Mouse (Mus musculus) midbrain, postnatal 0 days (tissue): ENCODE results near the gene Serpina1e. TPM values are rescaled to one million over a fixed set of nuclear protein-coding genes. Genes with fewer than 3 reads are reported as not detected.
A peak's percentile ranks its signal among the peaks of the same experiment; 100 is the strongest.

Source experiments
- ATAC-seq: fragments of 200-750 bp; cut with Nextera tagmentation; 2 replicates; pipeline ENCODE4 v1.8.0; 2017; ENCODE audit warnings: moderate number of reproducible peaks, mild to moderate bottlenecking, moderate TSS enrichment, moderate library complexity; ENCODE audit not compliant: low FRiP score
- DNase-seq: peaks from one replicate; pipeline ENCODE4 v3.0.0-alpha.2; 2015; ENCODE audit warnings: low spot score
- H3K27ac ChIP-seq: fragments of 300-500 bp; sonication (generic); 2 replicates; pipeline ENCODE4 v1.5.1; 2014; ENCODE audit warnings: low read depth, mild to moderate bottlenecking, low read length, mixed read lengths
- H3K27me3 ChIP-seq: fragments of 300-500 bp; sonication (generic); 2 replicates; pipeline ENCODE4 v1.6.1; 2014; ENCODE audit warnings: low read length, control low read depth, mixed read lengths; ENCODE audit not compliant: insufficient read depth
- H3K36me3 ChIP-seq: fragments of 300-500 bp; sonication (generic); 2 replicates; pipeline ENCODE4 v1.6.1; 2014; ENCODE audit warnings: low read length, control low read depth, mixed read lengths; ENCODE audit not compliant: insufficient read depth
- H3K4me1 ChIP-seq: fragments of 300-500 bp; sonication (generic); 2 replicates; pipeline ENCODE4 v1.6.1; 2014; ENCODE audit warnings: mild to moderate bottlenecking, control low read depth, antibody characterized with exemption, low read length, mixed read lengths; ENCODE audit not compliant: insufficient read depth
- H3K4me2 ChIP-seq: fragments of 300-500 bp; sonication (generic); 2 replicates; pipeline ENCODE4 v1.6.1; 2014; ENCODE audit warnings: low read depth, mild to moderate bottlenecking, low read length, mixed read lengths; ENCODE audit not compliant: poor library complexity, severe bottlenecking
- H3K4me3 ChIP-seq: fragments of 300-500 bp; sonication (generic); 2 replicates; pipeline ENCODE4 v1.5.1; 2014; ENCODE audit warnings: low read depth, mild to moderate bottlenecking, low read length, moderate library complexity
- H3K9ac ChIP-seq: fragments of 300-500 bp; sonication (generic); replicated peaks from 2 replicates; pipeline ENCODE4 v1.6.1; 2014; ENCODE audit warnings: mild to moderate bottlenecking, low read length, moderate library complexity, mixed read lengths; ENCODE audit not compliant: poor library complexity, severe bottlenecking
- H3K9me3 ChIP-seq: fragments of 300-500 bp; sonication (generic); 2 replicates; pipeline ENCODE4 v1.6.1; 2016; ENCODE audit warnings: low read length, control low read depth
- CTCF ChIP-seq: IDR thresholded peaks from 2 replicates; pipeline ENCODE4 v1.5.1; 2016; ENCODE audit warnings: antibody characterized with exemption, mild to moderate bottlenecking
- WGBS: fragments of 180-500 bp; shearing (Covaris S2); extraction: QIAGEN DNeasy Blood & Tissue Kit; methylation state at CpG from one replicate; pipeline ENCODE4 v1.1.7; 2014; 5-methylcytosine and 5-hydroxymethylcytosine counted together
- polyA plus RNA-seq: library from polyadenylated mRNA; unstranded; fragments of >200 nt; fragmentation: Nextera tagmentation; extraction: Ambion mirVana; gene quantifications from 2 replicates; pipeline ENCODE4 v1.2.1, GENCODE M21; 2015
- total RNA-seq: library from RNA; depleted of rRNA; stranded (reverse); fragments of >200 nt; gene quantifications from 2 replicates; pipeline ENCODE4 v1.2.3, GENCODE M21; 2014

Gene Serpina1e
- total and polyA plus RNA-seq, 2 experiments from 2014 or later: not detected

- no peak for DNase-seq
- no peak for TF ChIP-seq CTCF
- Histone ChIP-seq H3K9me3 (no peaks in the 10 kb centered on the region), H3K27me3 (no peaks in the 10 kb centered on the region), H3K4me3 (no peak overlapping the region), H3K4me2 (no peak overlapping the region), H3K36me3 (no peaks in the 10 kb centered on the region), H3K27ac (no peak overlapping the region), H3K9ac (no peak overlapping the region), H3K4me1 (no peaks in the 10 kb centered on the region)
- WGBS: 62% methylated on average over 2 of the region's 2 CpGs
- no peak for ATAC-seq
Measured at GRCm38 (mm10) chr12:103996513-103996912, 37.7 kb upstream of the Serpina1e start.

- peak; percentile 53; the same call in 1 of the 2 replicates for ATAC-seq
- DNase-seq: peak; percentile 78
- Histone ChIP-seq H3K27me3 (no peaks in the 10 kb centered on the region), H3K36me3 (no peaks in the 10 kb centered on the region), H3K4me1 (no peaks in the 10 kb centered on the region), H3K4me2 (no peak overlapping the region), H3K9ac (no peak overlapping the region), H3K27ac (no peak overlapping the region), H3K9me3 (no peaks in the 10 kb centered on the region), H3K4me3 (no peak overlapping the region)
- 44% methylated on average over 5 of the region's 5 CpGs for WGBS
- peak; percentile 88 for TF ChIP-seq CTCF
Measured at GRCm38 (mm10) chr12:103995292-103996072, 36.7 kb upstream of the Serpina1e start.

GRCm38 (mm10) chr12:103992945-103993344 lies 34.2 kb upstream of the Serpina1e start:
- Histone ChIP-seq H3K36me3 (no peaks in the 10 kb centered on the region), H3K9ac (no peak overlapping the region), H3K4me1 (no peaks in the 10 kb centered on the region), H3K4me3 (no peak overlapping the region), H3K27ac (no peak overlapping the region), H3K27me3 (no peaks in the 10 kb centered on the region), H3K9me3 (no peaks in the 10 kb centered on the region), H3K4me2 (no peak overlapping the region)
- DNase-seq (no peak), ATAC-seq (no peak)
- 77% methylated on average over 7 of the region's 7 CpGs for WGBS
- TF ChIP-seq CTCF: no peak

- no peak for TF ChIP-seq CTCF
- Histone ChIP-seq H3K9me3 (no peaks in the 10 kb centered on the region), H3K27me3 (no peaks in the 10 kb centered on the region), H3K36me3 (no peaks in the 10 kb centered on the region), H3K4me3 (no peak within 1 kb of the TSS), H3K4me2 (no peak within 1 kb of the TSS), H3K9ac (no peak within 1 kb of the TSS), H3K27ac (no peak within 1 kb of the TSS), H3K4me1 (no peaks in the 10 kb centered on the region)
- no peak for ATAC-seq
- WGBS: 95% methylated on average over 6 of the region's 6 CpGs
- no peak for DNase-seq
Measured at GRCm38 (mm10) chr12:103989857-103990256, 31.1 kb upstream of the Serpina1e start, which contains the start of gene Serpina11. Gene Serpina11, minus strand, starts transcription at chr12:103989957.

- Histone ChIP-seq H3K4me3 (no peak overlapping the region), H3K4me2 (no peak overlapping the region), H3K9me3 (no peaks in the 10 kb centered on the region), H3K27ac (no peak overlapping the region), H3K9ac (no peak overlapping the region), H3K4me1 (no peaks in the 10 kb centered on the region), H3K36me3 (no peaks in the 10 kb centered on the region), H3K27me3 (no peaks in the 10 kb centered on the region)
- ATAC-seq: no peak
- no peak for DNase-seq
- WGBS: 77% methylated on average over 2 of the region's 2 CpGs
- TF ChIP-seq CTCF: no peak
Measured at GRCm38 (mm10) chr12:103989514-103989767, 30.7 kb upstream of the Serpina1e start.

GRCm38 (mm10) chr12:103988754-103989513 lies 30.2 kb upstream of the Serpina1e start:
- no peak overlapping the region for H3K4me2 ChIP-seq
- no peak for ATAC-seq
- no peaks in the 10 kb centered on the region for H3K9me3 ChIP-seq
- H3K27ac ChIP-seq: no peak overlapping the region
- no peak overlapping the region for H3K4me3 ChIP-seq
- no peaks in the 10 kb centered on the region for H3K36me3 ChIP-seq
- no peaks in the 10 kb centered on the region for H3K4me1 ChIP-seq
- peak; percentile 23 for DNase-seq
- no peaks in the 10 kb centered on the region for H3K27me3 ChIP-seq
- H3K9ac ChIP-seq: no peak overlapping the region
- TF ChIP-seq CTCF: peak; percentile 50
- 58% methylated on average over 14 of the region's 14 CpGs for WGBS
